Mouse (Mus musculus) ES-Bruce4 (cell line): ENCODE results near the gene Stam2.

ENCODE experiments used
- CTCF ChIP-seq: IDR thresholded peaks from one replicate; pipeline ENCODE4 v1.8.1; 2011; ENCODE audit warnings: low read depth, low read length
- POLR2A ChIP-seq: IDR thresholded peaks from one replicate; pipeline ENCODE4 v1.8.1; 2011; ENCODE audit warnings: low read length; ENCODE audit not compliant: insufficient read depth

GRCm38 (mm10) chr2:52730891-52731290 is 11.2 kb downstream of the Stam2 start:
- TF ChIP-seq CTCF: no peak
- no peak for TF ChIP-seq POLR2A
